Comparison of ENCODE assay signal across 22 mouse cellular contexts in genomic region chr11:117875681-117876080, GRCm38 (mm10). TPM values are rescaled to one million over a fixed set of nuclear protein-coding genes. Genes with fewer than 3 reads are reported as not detected.
DNase-seq lines count a peak whose midpoint lies in the region; ATAC-seq and TF ChIP-seq lines count a peak whose summit lies in the region.
"Had no signal": no experiment of that assay in that cellular context is flagged by ENCODE, and none has a peak within 500 bp of the region (broad histone marks: within the 10 kb centered on the region; RNA-seq: fewer than 3 reads in every experiment).

No protein-coding gene starts in this region.

- ATAC-seq in heart, embryonic 11.5 days (replicated peaks; ENCODE audit: insufficient number of reproducible peaks, low FRiP score, low TSS enrichment): no peak
- ATAC-seq in hindbrain, embryonic 13.5 days (ENCODE audit: low FRiP score): no peak
- ATAC-seq in hindbrain, embryonic 11.5 days (ENCODE audit: low FRiP score): no peak
- ATAC-seq in kidney, embryonic 16.5 days (ENCODE audit: low FRiP score, low TSS enrichment): no peak
- ATAC-seq: forebrain, embryonic 13.5 days; intestine, embryonic 15.5 days; lung, postnatal 0 days; midbrain, embryonic 15.5 days had no signal

- no peak for TF ChIP-seq CTCF in E14TG2a.4 (conservative IDR thresholded peaks at IDR 0.05; ENCODE audit: low read length)

- DNase-seq in heart, adult 8-10 months (ENCODE audit: low spot score): no peak
- no peak for DNase-seq in hindbrain, embryonic 11.5 days (ENCODE audit: low spot score)
- no peak for DNase-seq in embryonic facial prominence, embryonic 10.5 days (ENCODE audit: low spot score)
- no peak for DNase-seq in right cerebral cortex, postnatal 25 days
- DNase-seq: adrenal gland, adult 2 months; cerebellum, postnatal 10 days; gastrocnemius, postnatal 25 days; liver, embryonic 13.5 days; spleen, adult 18-20 months had no signal

- 15% methylated on average over 6 of the region's 6 CpGs for WGBS in heart, embryonic 11.5 days (ENCODE audit: insufficient replicate concordance)
- 23% methylated on average over 6 of the region's 6 CpGs for WGBS in hindbrain, embryonic 13.5 days
- WGBS in hindbrain, embryonic 11.5 days: 20% methylated on average over 6 of the region's 6 CpGs
- 26% methylated on average over 6 of the region's 6 CpGs for WGBS in embryonic facial prominence, embryonic 10.5 days
- WGBS in kidney, embryonic 16.5 days: 44% methylated on average over 6 of the region's 6 CpGs

- H3K4me1 ChIP-seq in heart, embryonic 11.5 days (ENCODE audit: control insufficient read depth, insufficient read depth, low read length): peaks cover 35% of the 10 kb centered on the region
- H3K4me1 ChIP-seq in hindbrain, embryonic 13.5 days (replicated peaks): peaks cover 36% of the 10 kb centered on the region
- H3K4me1 ChIP-seq in hindbrain, embryonic 11.5 days (replicated peaks; ENCODE audit: control insufficient read depth, insufficient read depth, low read length): peaks cover 10% of the 10 kb centered on the region
- H3K4me1 ChIP-seq in E14TG2a.4 (replicated peaks; ENCODE audit: low read depth, low read length): peaks cover 98% of the 10 kb centered on the region
- peaks cover 63% of the 10 kb centered on the region for H3K4me1 ChIP-seq in embryonic facial prominence, embryonic 10.5 days
- peaks cover 39% of the 10 kb centered on the region for H3K4me1 ChIP-seq in kidney, embryonic 16.5 days (ENCODE audit: insufficient read depth, low read length)

- peak overlapping the region; percentile 47; the same call in 1 of the 2 replicates for H3K27ac ChIP-seq in heart, embryonic 11.5 days (ENCODE audit: low read depth, low read length)
- H3K27ac ChIP-seq in hindbrain, embryonic 13.5 days: no peak overlapping the region
- no peak overlapping the region for H3K27ac ChIP-seq in hindbrain, embryonic 11.5 days (ENCODE audit: low read depth, low read length)
- H3K27ac ChIP-seq in embryonic facial prominence, embryonic 10.5 days (replicated peaks): peak overlapping the region; percentile 15; the same call in 1 of the 2 replicates
- no peak overlapping the region for H3K27ac ChIP-seq in kidney, embryonic 16.5 days (ENCODE audit: low read length)
- H3K27ac ChIP-seq: forebrain, embryonic 13.5 days; hindbrain, embryonic 12.5 days; intestine, embryonic 15.5 days; liver, embryonic 13.5 days; midbrain, embryonic 15.5 days had no signal

- H3K9ac ChIP-seq in heart, embryonic 11.5 days (ENCODE audit: low read depth, low read length): no peak overlapping the region; the same call in 1 of the 2 replicates
- 0 out of 2 replicates have a peak overlapping the region, but pooled peaks have one; percentile 39 for H3K9ac ChIP-seq in hindbrain, embryonic 13.5 days
- no peak overlapping the region for H3K9ac ChIP-seq in hindbrain, embryonic 11.5 days (ENCODE audit: low read depth, low read length)
- no peak overlapping the region for H3K9ac ChIP-seq in kidney, embryonic 16.5 days (replicated peaks; ENCODE audit: low read length)
- H3K9ac ChIP-seq: forebrain, embryonic 13.5 days; hindbrain, embryonic 12.5 days; intestine, embryonic 15.5 days; liver, embryonic 13.5 days; midbrain, embryonic 15.5 days had no signal

- H3K4me2 ChIP-seq in heart, embryonic 11.5 days: 0 out of 2 replicates have a peak overlapping the region, but pooled peaks have one; percentile 6
- no peak overlapping the region for H3K4me2 ChIP-seq in hindbrain, embryonic 13.5 days
- H3K4me2 ChIP-seq in hindbrain, embryonic 11.5 days (replicated peaks; ENCODE audit: low read depth, low read length): no peak overlapping the region
- H3K4me2 ChIP-seq in kidney, embryonic 16.5 days (replicated peaks; ENCODE audit: low read depth, low read length): no peak overlapping the region
- H3K4me2 ChIP-seq: forebrain, embryonic 13.5 days; hindbrain, embryonic 12.5 days; intestine, embryonic 15.5 days; liver, embryonic 13.5 days; midbrain, embryonic 15.5 days had no signal

- no peaks in the 10 kb centered on the region for H3K36me3 ChIP-seq in heart, embryonic 11.5 days (ENCODE audit: control insufficient read depth, insufficient read depth, low read length)
- H3K36me3 ChIP-seq in hindbrain, embryonic 13.5 days: no peaks in the 10 kb centered on the region
- no peaks in the 10 kb centered on the region for H3K36me3 ChIP-seq in hindbrain, embryonic 11.5 days (ENCODE audit: control insufficient read depth, insufficient read depth, low read length)
- peaks cover 4% of the 10 kb centered on the region; the same call in 1 of the 2 replicates for H3K36me3 ChIP-seq in E14TG2a.4 (ENCODE audit: insufficient read depth, low read length)
- no peaks in the 10 kb centered on the region for H3K36me3 ChIP-seq in embryonic facial prominence, embryonic 10.5 days (replicated peaks)
- no peaks in the 10 kb centered on the region for H3K36me3 ChIP-seq in kidney, embryonic 16.5 days (ENCODE audit: insufficient read depth, low read length)
- H3K36me3 ChIP-seq: hindbrain, embryonic 12.5 days; intestine, embryonic 15.5 days; liver, embryonic 13.5 days; midbrain, embryonic 15.5 days had no signal

- no peak overlapping the region for H3K4me3 ChIP-seq in heart, embryonic 11.5 days (ENCODE audit: low read depth, low read length)
- H3K4me3 ChIP-seq in hindbrain, embryonic 13.5 days: no peak overlapping the region
- no peak overlapping the region for H3K4me3 ChIP-seq in hindbrain, embryonic 11.5 days (ENCODE audit: low read depth, low read length)
- H3K4me3 ChIP-seq in E14TG2a.4 (replicated peaks; ENCODE audit: low read length): peak overlapping the region; percentile 73
- no peak overlapping the region for H3K4me3 ChIP-seq in embryonic facial prominence, embryonic 10.5 days
- H3K4me3 ChIP-seq in kidney, embryonic 16.5 days (ENCODE audit: low read length): no peak overlapping the region
- H3K4me3 ChIP-seq: forebrain, embryonic 13.5 days; hindbrain, embryonic 12.5 days; intestine, embryonic 15.5 days; liver, embryonic 13.5 days; midbrain, embryonic 15.5 days had no signal

- 0 out of 2 replicates have a peak, but pooled peaks cover 2% of the 10 kb centered on the region for H3K27me3 ChIP-seq in heart, embryonic 11.5 days (ENCODE audit: control insufficient read depth, insufficient read depth, low read length)
- H3K27me3 ChIP-seq in hindbrain, embryonic 13.5 days: peaks cover 16% of the 10 kb centered on the region; the same call in 1 of the 2 replicates
- no peaks in the 10 kb centered on the region for H3K27me3 ChIP-seq in hindbrain, embryonic 11.5 days (ENCODE audit: control insufficient read depth, insufficient read depth, low read length)
- H3K27me3 ChIP-seq in E14TG2a.4 (ENCODE audit: insufficient read depth, low read length): peaks cover 5% of the 10 kb centered on the region; the same call in 1 of the 2 replicates
- peaks cover 49% of the 10 kb centered on the region for H3K27me3 ChIP-seq in embryonic facial prominence, embryonic 10.5 days (replicated peaks; ENCODE audit: low read depth, poor library complexity, severe bottlenecking)
- no peaks in the 10 kb centered on the region for H3K27me3 ChIP-seq in kidney, embryonic 16.5 days (ENCODE audit: insufficient read depth, low read length)
- H3K27me3 ChIP-seq: intestine, embryonic 15.5 days; midbrain, embryonic 15.5 days had no signal

- H3K9me3 ChIP-seq in heart, embryonic 11.5 days (replicated peaks; ENCODE audit: control insufficient read depth, low read length): no peaks in the 10 kb centered on the region
- H3K9me3 ChIP-seq in hindbrain, embryonic 13.5 days: no peaks in the 10 kb centered on the region
- H3K9me3 ChIP-seq in hindbrain, embryonic 11.5 days (ENCODE audit: control insufficient read depth, low read length): no peaks in the 10 kb centered on the region
- no peaks in the 10 kb centered on the region for H3K9me3 ChIP-seq in E14TG2a.4 (ENCODE audit: low read length)
- H3K9me3 ChIP-seq in embryonic facial prominence, embryonic 10.5 days: no peaks in the 10 kb centered on the region
- H3K9me3 ChIP-seq in kidney, embryonic 16.5 days (ENCODE audit: low read length): no peaks in the 10 kb centered on the region
- H3K9me3 ChIP-seq: forebrain, embryonic 13.5 days; hindbrain, embryonic 12.5 days; intestine, embryonic 15.5 days; liver, embryonic 13.5 days; midbrain, embryonic 15.5 days had no signal

RNA-seq across cellular contexts. Expression of gene Tha1, which starts 2.4 kb away (rescaled TPM):
- 3.0 and 3.7 TPM in 2 replicates for polyA plus RNA-seq in heart, embryonic 11.5 days (2014; fragmentation: Nextera tagmentation; extraction: Ambion mirVana)
- 10 to 100 TPM in 3 of 4 experiments, 1 to 10 TPM in 1; 9.0 to 11.3 (median 10.3) TPM for total RNA-seq in heart, adult 8-10 months (2022)
- polyA plus RNA-seq in hindbrain, embryonic 13.5 days (2015; fragmentation: Nextera tagmentation; extraction: Ambion mirVana): 3.2 and 3.3 TPM in 2 replicates
- 1.4 and 1.7 TPM in 2 replicates for polyA plus RNA-seq in hindbrain, embryonic 11.5 days (2014; fragmentation: Nextera tagmentation; extraction: Ambion mirVana)
- 2.5 and 3.1 TPM in 2 replicates for polyA plus RNA-seq in embryonic facial prominence, embryonic 10.5 days (2016; fragmentation: Nextera tagmentation; extraction: Ambion mirVana)
- 6.9 and 7.7 TPM in 2 replicates for polyA plus RNA-seq in kidney, embryonic 16.5 days (2015; fragmentation: Nextera tagmentation; extraction: Ambion mirVana)

RNA-seq across cellular contexts. Expression of gene Tmem235, which starts 15.1 kb away (rescaled TPM):
- not detected in 2 replicates for polyA plus RNA-seq in heart, embryonic 11.5 days (2014; fragmentation: Nextera tagmentation; extraction: Ambion mirVana)
- not detected for total RNA-seq in heart, adult 8-10 months (2022)
- polyA plus RNA-seq in hindbrain, embryonic 13.5 days (2015; fragmentation: Nextera tagmentation; extraction: Ambion mirVana): not detected in 2 replicates
- not detected in 2 replicates for polyA plus RNA-seq in hindbrain, embryonic 11.5 days (2014; fragmentation: Nextera tagmentation; extraction: Ambion mirVana)
- 0.10 TPM in 1 of 2 replicates, not detected in the other for polyA plus RNA-seq in embryonic facial prominence, embryonic 10.5 days (2016; fragmentation: Nextera tagmentation; extraction: Ambion mirVana)
- polyA plus RNA-seq in kidney, embryonic 16.5 days (2015; fragmentation: Nextera tagmentation; extraction: Ambion mirVana): not detected in 2 replicates
- total RNA-seq: adrenal gland, adult 2 months; gastrocnemius, postnatal 25 days; layer of hippocampus, postnatal 14 days; megakaryocyte progenitor cell, adult 5-6 weeks had no signal
- polyA plus RNA-seq: adrenal gland, adult 2 months; forebrain, embryonic 13.5 days; hindbrain, embryonic 12.5 days; intestine, embryonic 15.5 days; kidney, embryonic 14.5 days; liver, embryonic 13.5 days; lung, postnatal 0 days; midbrain, embryonic 15.5 days; stomach, embryonic 14.5 days had no signal

RNA-seq across cellular contexts. Expression of gene Birc5, which starts 26.6 kb away (rescaled TPM):
- 256 and 259 TPM in 2 replicates for polyA plus RNA-seq in heart, embryonic 11.5 days (2014; fragmentation: Nextera tagmentation; extraction: Ambion mirVana)
- under 1 TPM; 0.25 to 0.87 (median 0.67) TPM for total RNA-seq in heart, adult 8-10 months (2022)
- polyA plus RNA-seq in hindbrain, embryonic 13.5 days (2015; fragmentation: Nextera tagmentation; extraction: Ambion mirVana): 56.0 and 57.4 TPM in 2 replicates
- polyA plus RNA-seq in hindbrain, embryonic 11.5 days (2014; fragmentation: Nextera tagmentation; extraction: Ambion mirVana): 296 and 301 TPM in 2 replicates
- 405 and 416 TPM in 2 replicates for polyA plus RNA-seq in embryonic facial prominence, embryonic 10.5 days (2016; fragmentation: Nextera tagmentation; extraction: Ambion mirVana)
- 284 and 298 TPM in 2 replicates for polyA plus RNA-seq in kidney, embryonic 16.5 days (2015; fragmentation: Nextera tagmentation; extraction: Ambion mirVana)

RNA-seq across cellular contexts. Expression of gene Tk1, which starts 49.8 kb away (rescaled TPM):
- polyA plus RNA-seq in heart, embryonic 11.5 days (2014; fragmentation: Nextera tagmentation; extraction: Ambion mirVana): 98.5 and 101 TPM in 2 replicates
- 1 to 10 TPM in 3 of 4 experiments, under 1 TPM in 1; 0.78 to 3.2 (median 2.3) TPM for total RNA-seq in heart, adult 8-10 months (2022)
- 25.3 and 26.0 TPM in 2 replicates for polyA plus RNA-seq in hindbrain, embryonic 13.5 days (2015; fragmentation: Nextera tagmentation; extraction: Ambion mirVana)
- 73.3 and 84.3 TPM in 2 replicates for polyA plus RNA-seq in hindbrain, embryonic 11.5 days (2014; fragmentation: Nextera tagmentation; extraction: Ambion mirVana)
- 156 and 161 TPM in 2 replicates for polyA plus RNA-seq in embryonic facial prominence, embryonic 10.5 days (2016; fragmentation: Nextera tagmentation; extraction: Ambion mirVana)
- polyA plus RNA-seq in kidney, embryonic 16.5 days (2015; fragmentation: Nextera tagmentation; extraction: Ambion mirVana): 128 and 136 TPM in 2 replicates

RNA-seq across cellular contexts. Expression of gene Afmid, which starts 50.0 kb away (rescaled TPM):
- polyA plus RNA-seq in heart, embryonic 11.5 days (2014; fragmentation: Nextera tagmentation; extraction: Ambion mirVana): 13.1 and 14.3 TPM in 2 replicates
- total RNA-seq in heart, adult 8-10 months (2022): 1 to 10 TPM; 2.3 to 6.0 (median 4.9) TPM
- 4.2 and 4.9 TPM in 2 replicates for polyA plus RNA-seq in hindbrain, embryonic 13.5 days (2015; fragmentation: Nextera tagmentation; extraction: Ambion mirVana)
- polyA plus RNA-seq in hindbrain, embryonic 11.5 days (2014; fragmentation: Nextera tagmentation; extraction: Ambion mirVana): 3.4 and 3.5 TPM in 2 replicates
- 3.5 and 4.8 TPM in 2 replicates for polyA plus RNA-seq in embryonic facial prominence, embryonic 10.5 days (2016; fragmentation: Nextera tagmentation; extraction: Ambion mirVana)
- polyA plus RNA-seq in kidney, embryonic 16.5 days (2015; fragmentation: Nextera tagmentation; extraction: Ambion mirVana): 5.8 and 6.1 TPM in 2 replicates

Comparison
In these comparisons a context has a peak if more than half of its experiments do, and no peak if none do; other contexts are left out.
1. H3K27ac ChIP-seq: peak in heart, embryonic 11.5 days (single experiment) and embryonic facial prominence, embryonic 10.5 days (single experiment); none in hindbrain, embryonic 13.5 days (single experiment), hindbrain, embryonic 11.5 days (single experiment) and kidney, embryonic 16.5 days (single experiment).